ENCODE assay signal across 17 mouse cellular contexts in the genomic region with DNA sequence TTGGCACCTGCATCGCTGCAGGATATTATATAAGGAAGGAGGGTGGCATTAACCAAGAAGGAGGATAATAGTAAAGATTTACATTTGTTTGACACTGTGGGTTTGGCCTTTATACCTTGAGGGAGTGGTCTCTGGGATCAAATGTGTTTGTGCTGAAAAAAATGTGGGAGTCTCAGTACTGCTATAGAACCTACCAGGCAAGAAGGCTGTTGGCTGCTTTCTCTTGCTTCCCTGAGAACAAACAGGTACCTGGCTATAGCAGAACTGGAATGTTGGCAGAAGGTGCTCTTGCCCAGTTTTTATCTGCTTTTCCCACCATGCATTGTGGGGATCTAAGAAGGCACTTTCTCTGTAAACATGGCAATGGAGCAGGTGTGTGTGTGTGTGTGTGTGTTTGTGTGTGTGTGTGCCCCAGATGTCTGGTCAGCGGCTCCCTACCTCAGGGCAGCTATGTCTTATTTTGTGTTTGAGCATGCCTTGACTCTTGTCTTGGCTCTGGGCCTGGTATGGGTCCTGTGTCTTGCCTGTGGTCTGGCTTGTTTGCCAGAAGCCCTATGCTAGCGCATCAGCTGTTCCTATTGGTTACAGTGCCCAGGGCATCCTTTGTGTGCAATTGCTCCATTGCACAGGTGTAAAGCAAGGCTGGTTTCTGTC. TPM values are rescaled to one million over a fixed set of nuclear protein-coding genes. Genes with fewer than 3 reads are reported as not detected.
DNase-seq lines count a peak whose midpoint lies in the region; ATAC-seq and TF ChIP-seq lines count a peak whose summit lies in the region.
"Had no signal": no experiment of that assay in that cellular context is flagged by ENCODE, and none has a peak within 500 bp of the region (broad histone marks: within the 10 kb centered on the region; RNA-seq: fewer than 3 reads in every experiment).

No protein-coding gene starts in this region.

- no peak for TF ChIP-seq CTCF in cerebellum, adult 2 months (IDR thresholded peaks at IDR 0.05; ENCODE audit: borderline replicate concordance, insufficient read depth, low read depth, low read length)
- no peak for TF ChIP-seq CTCF in intestine, postnatal 0 days (IDR thresholded peaks at IDR 0.05; ENCODE audit: low read depth)

- H3K36me3 ChIP-seq in intestine, postnatal 0 days (ENCODE audit: control insufficient read depth, insufficient read depth): no peaks in the 10 kb centered on the region
- no peaks in the 10 kb centered on the region for H3K36me3 ChIP-seq in hindbrain, embryonic 10.5 days
- no peaks in the 10 kb centered on the region for H3K36me3 ChIP-seq in forebrain, embryonic 16.5 days (ENCODE audit: control insufficient read depth, insufficient read depth)
- H3K36me3 ChIP-seq: embryonic facial prominence, embryonic 10.5 days; midbrain, embryonic 12.5 days had no signal

- WGBS in cerebellum, adult 2 months: 86% methylated on average over 3 of the region's 3 CpGs
- WGBS in intestine, postnatal 0 days: 55% methylated on average over 3 of the region's 3 CpGs
- 85% methylated on average over 3 of the region's 3 CpGs for WGBS in hindbrain, embryonic 10.5 days
- WGBS in forebrain, embryonic 16.5 days: 74% methylated on average over 3 of the region's 3 CpGs

- no peaks in the 10 kb centered on the region for H3K9me3 ChIP-seq in intestine, postnatal 0 days (ENCODE audit: control insufficient read depth)
- H3K9me3 ChIP-seq in hindbrain, embryonic 10.5 days: no peaks in the 10 kb centered on the region
- no peaks in the 10 kb centered on the region for H3K9me3 ChIP-seq in forebrain, embryonic 16.5 days (ENCODE audit: control insufficient read depth, low read length)
- H3K9me3 ChIP-seq: embryonic facial prominence, embryonic 10.5 days; midbrain, embryonic 12.5 days had no signal

- H3K9ac ChIP-seq in intestine, postnatal 0 days (ENCODE audit: low read depth, low read length): no peak overlapping the region
- no peak overlapping the region for H3K9ac ChIP-seq in forebrain, embryonic 16.5 days (replicated peaks; ENCODE audit: low read depth, low read length)
- H3K9ac ChIP-seq: midbrain, embryonic 12.5 days had no signal

- no peak overlapping the region for H3K4me2 ChIP-seq in intestine, postnatal 0 days (replicated peaks; ENCODE audit: low read depth)
- H3K4me2 ChIP-seq in forebrain, embryonic 16.5 days (ENCODE audit: low read length): no peak overlapping the region
- H3K4me2 ChIP-seq: midbrain, embryonic 12.5 days had no signal

- H3K4me1 ChIP-seq in cerebellum, adult 2 months (ENCODE audit: control insufficient read depth, insufficient read depth, low read length): peaks cover 20% of the 10 kb centered on the region
- H3K4me1 ChIP-seq in intestine, postnatal 0 days (replicated peaks; ENCODE audit: control insufficient read depth, insufficient read depth, low read length): peaks cover 22% of the 10 kb centered on the region
- H3K4me1 ChIP-seq in hindbrain, embryonic 10.5 days (replicated peaks): peaks cover 6% of the 10 kb centered on the region; the same call in 1 of the 2 replicates
- H3K4me1 ChIP-seq in forebrain, embryonic 16.5 days (replicated peaks; ENCODE audit: control insufficient read depth, insufficient read depth, low read length): no peaks in the 10 kb centered on the region
- H3K4me1 ChIP-seq: embryonic facial prominence, embryonic 10.5 days; midbrain, embryonic 12.5 days had no signal

- DNase-seq in cerebellum, postnatal 14 days: peak; percentile 55 to 68
- DNase-seq in cerebellum, adult 2 months: no peak
- peak; percentile 29 for DNase-seq in kidney, postnatal 10 days
- DNase-seq in kidney, postnatal 14 days: no peak
- DNase-seq in 3134 (ENCODE audit: extremely low read depth, insufficient read length, low spot score): peak; percentile 46
- DNase-seq in hindbrain, embryonic 10.5 days (ENCODE audit: low spot score): no peak
- DNase-seq: B cell, adult 2 months had no signal

- peak; percentile 29 for ATAC-seq in intestine, postnatal 0 days
- no peak for ATAC-seq in forebrain, embryonic 16.5 days
- ATAC-seq: forebrain, embryonic 14.5 days had no signal

- H3K27me3 ChIP-seq in cerebellum, adult 2 months (ENCODE audit: control insufficient read depth, insufficient read depth, low read length): no peaks in the 10 kb centered on the region
- H3K27me3 ChIP-seq in intestine, postnatal 0 days (replicated peaks; ENCODE audit: control insufficient read depth, insufficient read depth, low read length): no peaks in the 10 kb centered on the region
- H3K27me3 ChIP-seq in hindbrain, embryonic 10.5 days (ENCODE audit: insufficient read depth, poor library complexity, severe bottlenecking): no peaks in the 10 kb centered on the region
- H3K27me3 ChIP-seq in forebrain, embryonic 16.5 days (replicated peaks; ENCODE audit: control insufficient read depth, insufficient read depth, low read length): no peaks in the 10 kb centered on the region
- H3K27me3 ChIP-seq: midbrain, embryonic 12.5 days had no signal

- no peak overlapping the region for H3K27ac ChIP-seq in cerebellum, adult 2 months (ENCODE audit: insufficient read depth, low read length)
- peak overlapping the region; percentile 3; the same call in 1 of the 2 replicates for H3K27ac ChIP-seq in intestine, postnatal 0 days (ENCODE audit: low read depth, low read length)
- H3K27ac ChIP-seq in hindbrain, embryonic 10.5 days: no peak overlapping the region
- H3K27ac ChIP-seq in forebrain, embryonic 16.5 days (ENCODE audit: low read length): no peak overlapping the region
- H3K27ac ChIP-seq: embryonic facial prominence, embryonic 10.5 days; midbrain, embryonic 12.5 days had no signal

- TF ChIP-seq POLR2A in cerebellum, adult 2 months (IDR thresholded peaks at IDR 0.05; ENCODE audit: borderline replicate concordance, insufficient read depth, low read length): no peak

- H3K4me3 ChIP-seq in cerebellum, adult 2 months (replicated peaks; ENCODE audit: insufficient read depth, low read depth, low read length): no peak overlapping the region
- no peak overlapping the region for H3K4me3 ChIP-seq in intestine, postnatal 0 days (ENCODE audit: low read depth, low read length)
- no peak overlapping the region for H3K4me3 ChIP-seq in hindbrain, embryonic 10.5 days
- no peak overlapping the region for H3K4me3 ChIP-seq in forebrain, embryonic 16.5 days (replicated peaks; ENCODE audit: low read length)
- H3K4me3 ChIP-seq: embryonic facial prominence, embryonic 10.5 days; erythroblast, embryonic 14.5 days; midbrain, embryonic 12.5 days had no signal

RNA-seq across cellular contexts. Expression of a gene that starts 13.1 kb away (rescaled TPM):
- polyA plus RNA-seq in cerebellum, adult 2 months (2012; rRNA removed): 141 and 145 TPM in 2 replicates
- 75.6 and 77.3 TPM in 2 replicates for polyA plus RNA-seq in intestine, postnatal 0 days (2015; fragmentation: Nextera tagmentation; extraction: Ambion mirVana)
- polyA plus RNA-seq in hindbrain, embryonic 10.5 days (2016; fragmentation: Nextera tagmentation; extraction: Ambion mirVana): 12.9 and 15.8 TPM in 2 replicates
- 23.9 and 25.5 TPM in 2 replicates for polyA plus RNA-seq in forebrain, embryonic 16.5 days (2015; fragmentation: Nextera tagmentation; extraction: Ambion mirVana)

RNA-seq across cellular contexts. Expression of a gene that starts 54.9 kb away (rescaled TPM):
- polyA plus RNA-seq in cerebellum, adult 2 months (2012; rRNA removed): 0.18 TPM in 1 of 2 replicates, not detected in the other
- not detected in 2 replicates for polyA plus RNA-seq in intestine, postnatal 0 days (2015; fragmentation: Nextera tagmentation; extraction: Ambion mirVana)
- not detected in 2 replicates for polyA plus RNA-seq in hindbrain, embryonic 10.5 days (2016; fragmentation: Nextera tagmentation; extraction: Ambion mirVana)
- not detected in 2 replicates for polyA plus RNA-seq in forebrain, embryonic 16.5 days (2015; fragmentation: Nextera tagmentation; extraction: Ambion mirVana)
- polyA plus RNA-seq: embryonic facial prominence, embryonic 10.5 days; erythroblast, embryonic 14.5 days; forebrain, embryonic 14.5 days; heart, embryonic 14.5 days; hindbrain, embryonic 11.5 days; limb, embryonic 14.5 days; midbrain, embryonic 12.5 days; neural tube, embryonic 14.5 days had no signal

Comparison
In these comparisons a context has a peak if more than half of its experiments do, and no peak if none do; other contexts are left out.
1. DNase-seq: peak in cerebellum, postnatal 14 days (2 of 2), kidney, postnatal 10 days (single experiment) and 3134 (single experiment); none in cerebellum, adult 2 months (0 of 2), kidney, postnatal 14 days (single experiment) and hindbrain, embryonic 10.5 days (single experiment).